Mouse (Mus musculus) cortical plate, adult 2 months (tissue): ENCODE results near the gene Dtnb. TPM values are rescaled to one million over a fixed set of nuclear protein-coding genes. Genes with fewer than 3 reads are reported as not detected.

Source experiments
- H3K27ac ChIP-seq: fragments of 200-500 bp; 2 replicates; pipeline ENCODE4 v1.5.1; 2012; ENCODE audit warnings: low read length, control low read depth, inconsistent platforms; ENCODE audit not compliant: insufficient read depth
- H3K4me1 ChIP-seq: fragments of 200-500 bp; 2 replicates; pipeline ENCODE4 v1.6.1; 2011; ENCODE audit warnings: low read length; ENCODE audit not compliant: control insufficient read depth, insufficient read depth
- H3K4me3 ChIP-seq: fragments of 200-500 bp; 2 replicates; pipeline ENCODE4 v1.5.1; 2011; ENCODE audit warnings: mild to moderate bottlenecking, low read length, control low read depth; ENCODE audit not compliant: insufficient read depth
- CTCF ChIP-seq: fragments of 200-500 bp; IDR thresholded peaks from 2 replicates; pipeline ENCODE4 v1.5.1; 2011; ENCODE audit warnings: mild to moderate bottlenecking, control low read depth, low read length; ENCODE audit not compliant: insufficient read depth; ENCODE audit errors: extremely low read depth
- POLR2A ChIP-seq: fragments of 200-500 bp; IDR thresholded peaks from 2 replicates; pipeline ENCODE4 v1.6.1; 2011; ENCODE audit warnings: mild to moderate bottlenecking, low read length, control low read depth; ENCODE audit not compliant: insufficient read depth; ENCODE audit errors: extremely low read depth
- polyA plus RNA-seq: library from polyadenylated mRNA; depleted of rRNA; stranded (reverse); fragments of >200 nt; gene quantifications from 2 replicates; pipeline ENCODE4 v1.2.3, GENCODE M21; 2012

The Dtnb gene
- polyA plus RNA-seq, 1 experiment = 134 TPM

DNA sequence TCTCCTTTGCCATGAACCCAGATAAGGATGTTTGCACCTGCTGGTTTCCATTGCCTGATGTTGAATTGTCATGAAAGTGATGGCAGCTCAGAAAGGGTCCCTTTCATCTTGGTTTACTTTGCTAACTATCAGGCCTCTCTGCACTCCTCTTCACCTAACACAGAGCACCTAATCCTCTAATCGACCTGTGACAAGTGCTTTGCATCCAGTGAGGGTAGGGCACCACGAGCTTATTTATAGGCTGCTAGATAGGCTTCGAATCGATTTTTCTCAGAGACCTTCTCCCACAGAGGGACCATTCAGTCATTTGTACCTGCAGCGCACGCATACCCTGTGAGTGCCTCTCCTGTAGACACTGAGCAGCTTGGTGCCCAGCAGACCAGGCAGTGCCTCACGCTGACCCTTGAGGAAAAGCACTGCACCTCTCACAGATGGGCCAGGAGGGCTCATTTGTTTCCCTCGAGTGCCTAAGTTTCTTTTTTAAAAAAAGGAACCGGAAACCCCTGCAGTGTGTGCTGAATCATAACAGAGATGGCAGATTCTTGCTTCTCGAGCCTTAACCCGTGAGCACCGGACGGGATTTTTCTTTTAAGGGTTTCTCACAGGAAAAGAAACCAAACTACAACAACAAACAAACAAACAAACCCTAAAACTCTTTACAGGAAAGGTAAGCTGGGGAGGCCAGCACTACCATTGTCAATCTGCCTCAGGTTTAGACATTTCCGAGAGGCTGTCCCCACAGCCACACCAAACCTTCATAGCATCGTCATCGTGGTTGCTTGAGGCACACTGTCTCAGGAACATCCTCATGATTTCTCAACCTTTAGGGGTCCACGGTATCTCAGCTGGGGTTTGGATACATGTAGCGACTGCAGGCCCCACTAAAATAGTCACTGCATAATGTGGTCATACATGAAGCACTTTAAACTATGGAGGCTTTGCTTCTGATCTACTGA, 167.8 kb downstream of the Dtnb start:
- H3K27ac ChIP-seq = no peak overlapping the region
- no peak overlapping the region for H3K4me3 ChIP-seq
- TF ChIP-seq POLR2A = no peak
- no peak for TF ChIP-seq CTCF

DNA sequence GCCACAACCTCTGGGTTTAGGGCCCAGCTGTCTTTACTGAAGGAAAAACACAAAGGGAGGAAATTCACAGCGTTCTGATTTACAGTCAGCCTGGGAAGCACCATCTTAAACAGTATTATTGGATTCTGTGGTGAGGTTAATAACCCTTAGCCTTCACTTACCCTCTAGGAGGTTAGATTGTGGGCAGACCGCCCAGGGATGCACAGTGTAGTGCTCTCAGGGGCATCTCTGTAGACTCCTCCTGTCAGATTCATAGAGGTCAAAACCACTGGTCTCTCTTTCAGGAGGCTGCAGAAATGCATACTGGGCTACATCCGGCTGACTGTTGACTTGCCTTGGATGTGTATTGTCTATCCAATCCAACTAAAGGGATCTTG, 168.5 kb downstream of the Dtnb start:
- H3K27ac ChIP-seq = no peak overlapping the region
- TF ChIP-seq CTCF (no peak), POLR2A (no peak)
- H3K4me3 ChIP-seq = no peak overlapping the region
- no peaks in the 10 kb centered on the region for H3K4me1 ChIP-seq

More for the DNA sequence above, 167.8 kb downstream of the Dtnb start:
- no peaks in the 10 kb centered on the region for H3K4me1 ChIP-seq

DNA sequence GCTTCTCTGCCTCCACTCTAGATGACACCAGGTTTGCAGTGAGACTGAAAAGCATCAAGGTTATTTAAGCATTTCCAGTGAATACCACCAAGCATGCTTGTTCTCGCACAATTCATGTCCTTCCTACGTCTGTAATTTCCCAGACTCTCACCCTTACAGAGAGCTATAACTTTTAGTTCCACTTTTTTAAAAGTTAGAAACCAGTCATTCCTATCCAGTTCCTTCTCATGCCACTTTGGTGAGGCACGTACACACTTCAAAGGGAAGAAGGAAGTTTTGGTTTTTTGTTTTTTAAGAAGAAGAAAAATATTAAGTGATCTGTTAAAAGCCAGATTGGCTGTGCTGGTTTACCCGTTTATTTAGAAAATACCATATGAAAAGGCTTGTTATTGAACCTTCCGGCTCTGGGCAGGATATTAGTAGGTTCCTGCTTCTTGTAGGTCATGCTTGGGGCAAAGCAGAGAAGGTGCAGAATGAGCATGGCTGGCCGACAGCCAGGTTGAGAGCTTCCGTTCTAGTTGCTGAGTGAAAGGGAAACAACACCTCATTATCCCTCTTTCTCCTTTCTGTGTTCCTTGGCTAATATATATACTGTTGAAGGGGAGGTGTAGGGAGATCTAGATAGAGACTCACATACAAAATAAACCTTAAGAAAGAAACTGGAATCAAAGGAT, 173.4 kb downstream of the Dtnb start:
- Histone ChIP-seq H3K4me1 (no peaks in the 10 kb centered on the region), H3K4me3 (no peak overlapping the region), H3K27ac (no peak overlapping the region)
- TF ChIP-seq POLR2A (no peak), CTCF (no peak)

DNA sequence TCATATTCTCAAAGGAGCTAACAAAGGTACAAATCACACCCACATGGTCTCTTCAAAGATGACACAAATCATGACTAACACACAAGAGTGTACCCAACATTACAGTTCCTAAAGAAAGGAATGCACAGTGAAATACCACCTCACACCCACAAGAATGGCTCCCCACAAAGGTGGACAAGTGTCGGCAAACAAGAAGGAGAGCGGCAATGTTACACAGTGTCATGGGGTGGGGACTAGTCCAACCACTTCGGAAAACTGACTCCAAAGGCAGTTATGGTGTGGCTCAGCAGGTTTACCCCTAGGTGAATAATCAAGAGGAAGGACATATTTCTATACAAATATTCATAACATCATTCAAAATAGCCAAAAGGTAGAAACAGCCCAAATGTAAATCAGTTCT, 174.2 kb downstream of the Dtnb start:
- Histone ChIP-seq H3K27ac (no peak overlapping the region), H3K4me1 (no peaks in the 10 kb centered on the region), H3K4me3 (no peak overlapping the region)
- TF ChIP-seq CTCF (no peak), POLR2A (no peak)

DNA sequence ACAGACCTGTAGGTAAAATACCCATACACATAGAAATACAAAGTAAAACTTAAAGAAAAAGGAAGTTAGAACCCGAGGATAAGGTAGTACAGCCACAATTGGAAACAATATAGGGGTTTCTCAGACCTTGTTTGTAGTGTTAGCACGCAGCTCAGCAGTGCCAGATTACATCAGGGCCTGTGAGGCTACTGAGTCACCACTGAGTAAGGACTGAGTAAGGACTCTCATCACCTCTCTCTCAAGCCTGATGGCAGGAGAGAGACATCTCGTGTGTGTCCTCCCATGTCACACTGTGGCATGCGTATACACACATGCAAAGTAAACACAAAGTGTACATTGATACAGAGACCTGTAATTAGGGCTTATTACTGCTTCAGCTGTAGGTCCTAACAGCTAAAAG, 175.4 kb downstream of the Dtnb start:
- Histone ChIP-seq H3K4me3 (no peak overlapping the region), H3K27ac (no peak overlapping the region), H3K4me1 (no peaks in the 10 kb centered on the region)
- TF ChIP-seq CTCF (no peak), POLR2A (no peak)

DNA sequence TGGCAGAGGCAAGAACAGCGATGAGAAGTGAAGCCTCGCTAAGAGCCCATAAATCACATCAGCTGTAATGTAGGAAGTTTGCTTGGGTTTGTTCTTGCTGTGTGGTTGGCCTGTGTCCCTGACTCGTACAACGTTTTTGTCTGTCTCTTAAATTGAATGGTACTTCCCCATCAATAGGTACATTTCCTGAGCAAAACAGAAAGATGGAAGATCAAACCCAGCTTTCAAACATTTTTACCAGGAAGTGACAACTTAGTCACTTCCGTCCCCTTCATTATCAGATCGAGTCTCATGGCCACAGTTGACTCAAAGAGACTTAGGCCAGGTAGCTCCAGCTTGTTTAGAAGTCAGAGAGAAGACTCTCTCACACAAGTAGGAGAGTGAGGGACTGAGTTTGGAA, 183.3 kb downstream of the Dtnb start:
- Histone ChIP-seq H3K4me3 (no peak overlapping the region), H3K4me1 (no peaks in the 10 kb centered on the region), H3K27ac (no peak overlapping the region)
- no peak for TF ChIP-seq POLR2A
- no peak for TF ChIP-seq CTCF

DNA sequence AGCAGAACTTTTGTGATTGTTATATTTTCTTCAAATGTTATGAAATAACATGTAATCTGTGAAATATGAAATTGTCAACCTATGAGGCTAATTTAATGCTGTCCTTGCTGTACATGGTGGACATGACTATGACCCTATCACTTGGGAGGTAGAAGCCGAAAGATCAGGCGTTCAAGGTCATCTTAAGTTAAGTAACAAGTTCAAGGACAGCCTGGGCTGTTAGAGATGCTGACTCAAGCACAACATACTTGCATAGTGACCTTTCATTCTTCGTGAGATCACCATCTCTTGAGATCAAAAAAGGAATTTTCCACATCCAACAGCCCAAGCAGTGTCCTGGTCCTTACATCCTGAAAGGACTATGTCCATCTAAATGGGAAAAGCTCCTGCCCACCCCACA, 184.0 kb downstream of the Dtnb start:
- Histone ChIP-seq H3K4me1 (no peaks in the 10 kb centered on the region), H3K27ac (no peak overlapping the region), H3K4me3 (no peak overlapping the region)
- no peak for TF ChIP-seq POLR2A
- TF ChIP-seq CTCF = no peak

DNA sequence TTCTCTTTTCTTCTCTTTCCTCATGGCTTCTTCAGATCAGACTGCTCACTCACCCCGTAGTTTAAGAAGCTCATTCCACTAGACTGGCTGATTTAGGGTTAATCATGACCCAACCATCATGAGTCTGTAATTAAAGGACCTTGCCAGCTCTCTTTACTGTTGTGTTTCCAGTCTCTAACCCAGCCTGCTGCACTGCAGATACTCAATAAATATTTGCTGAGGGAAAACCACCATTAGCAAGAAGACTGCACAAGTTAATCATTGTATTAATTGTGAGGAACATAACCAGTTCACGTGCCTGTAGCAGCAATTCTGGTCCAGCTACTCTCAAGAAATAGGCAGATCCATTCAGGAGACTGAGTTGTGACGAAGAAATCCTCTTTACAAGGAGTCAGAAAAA, 185.9 kb downstream of the Dtnb start:
- TF ChIP-seq CTCF = no peak
- TF ChIP-seq POLR2A = no peak
- no peak overlapping the region for H3K4me3 ChIP-seq

DNA sequence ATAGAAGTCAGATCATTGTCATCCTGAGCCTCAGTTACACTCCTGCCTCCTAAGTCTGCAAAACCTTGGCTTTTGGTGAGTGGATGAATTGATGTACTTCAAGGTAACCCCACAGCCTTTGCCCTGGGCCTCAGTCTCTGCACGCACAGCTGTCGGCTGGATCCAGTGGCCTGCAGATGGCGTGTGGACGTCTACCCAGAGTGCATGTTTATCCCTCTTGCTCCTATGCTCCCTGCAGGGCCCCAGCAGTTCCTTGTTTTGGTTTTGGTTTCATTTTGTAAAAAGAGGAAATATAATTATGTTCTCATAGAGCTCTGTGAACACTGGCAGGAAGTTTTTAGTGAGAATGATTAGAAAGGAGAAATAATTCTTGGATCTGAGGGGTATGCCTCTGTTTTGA, 187.2 kb downstream of the Dtnb start:
- no peak overlapping the region for H3K27ac ChIP-seq
- no peak overlapping the region for H3K4me3 ChIP-seq
- no peaks in the 10 kb centered on the region for H3K4me1 ChIP-seq
- TF ChIP-seq POLR2A = no peak
- TF ChIP-seq CTCF = peak; percentile 29; the same call in 1 of the 2 replicates

More for the DNA sequence above, 185.9 kb downstream of the Dtnb start:
- Histone ChIP-seq H3K27ac (no peak overlapping the region), H3K4me1 (no peaks in the 10 kb centered on the region)
